ENCODE assay signal across 28 mouse cellular contexts in the genomic region with DNA sequence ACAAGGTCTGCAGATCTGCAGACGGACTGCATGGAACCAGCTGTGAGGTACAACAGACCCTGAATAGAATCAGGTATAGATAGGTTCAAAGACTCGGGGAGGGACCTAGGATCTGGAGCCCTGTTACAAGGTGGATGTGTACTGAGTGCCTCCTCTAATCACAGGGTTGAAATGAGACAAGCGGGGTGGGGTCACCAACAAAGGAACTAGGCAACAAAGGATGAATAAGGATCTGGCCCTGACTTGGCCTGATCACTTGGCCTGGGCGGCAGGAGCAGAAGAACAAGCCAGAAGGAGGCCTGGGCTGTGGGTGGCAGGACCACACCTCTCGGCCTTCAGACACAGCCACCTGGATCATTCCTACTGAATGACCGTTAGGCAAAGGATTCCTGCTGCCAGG.
DNase-seq lines count a peak whose midpoint lies in the region; ATAC-seq and TF ChIP-seq lines count a peak whose summit lies in the region.
"Had no signal": no experiment of that assay in that cellular context is flagged by ENCODE, and none has a peak within 500 bp of the region (broad histone marks: within the 10 kb centered on the region; RNA-seq: fewer than 3 reads in every experiment).

No protein-coding gene starts in this region.

- intact Hi-C loops in heart, postnatal 25 days (cut with DNase I) = no loop called here

- peaks cover 50% of the 10 kb centered on the region for H3K4me1 ChIP-seq in hindbrain, embryonic 10.5 days (replicated peaks)
- peaks cover 18% of the 10 kb centered on the region for H3K4me1 ChIP-seq in hindbrain, embryonic 13.5 days (replicated peaks)
- peaks cover 11% of the 10 kb centered on the region for H3K4me1 ChIP-seq in ES-Bruce4 (ENCODE audit: control insufficient read depth, insufficient read depth, low read length)
- H3K4me1 ChIP-seq in limb, embryonic 10.5 days = peaks cover 36% of the 10 kb centered on the region
- H3K4me1 ChIP-seq: forebrain, embryonic 15.5 days had no signal

- H3K27me3 ChIP-seq in hindbrain, embryonic 10.5 days (ENCODE audit: insufficient read depth, poor library complexity, severe bottlenecking) = peaks cover 10% of the 10 kb centered on the region
- H3K27me3 ChIP-seq in hindbrain, embryonic 13.5 days = no peaks in the 10 kb centered on the region
- no peaks in the 10 kb centered on the region for H3K27me3 ChIP-seq in ES-Bruce4 (ENCODE audit: control insufficient read depth, insufficient read depth, low read length, poor library complexity, severe bottlenecking)
- H3K27me3 ChIP-seq in limb, embryonic 10.5 days (ENCODE audit: low read depth, poor library complexity, severe bottlenecking) = no peaks in the 10 kb centered on the region
- H3K27me3 ChIP-seq: CH12.LX; forebrain, embryonic 15.5 days; heart, embryonic 12.5 days; heart, embryonic 15.5 days; hindbrain, embryonic 12.5 days; intestine, embryonic 15.5 days had no signal

- TF ChIP-seq POLR2A in ES-Bruce4 (IDR thresholded peaks at IDR 0.05; ENCODE audit: insufficient read depth, low read length) = no peak

- 0 out of 2 replicates have a peak, but pooled peaks have one; percentile 65 for TF ChIP-seq EP300 in ES-Bruce4 (IDR thresholded peaks at IDR 0.05; ENCODE audit: insufficient read depth, low read depth, low read length)

- H3K27ac ChIP-seq in hindbrain, embryonic 10.5 days = peak overlapping the region; percentile 70; the same call in 1 of the 2 replicates
- no peak overlapping the region for H3K27ac ChIP-seq in hindbrain, embryonic 13.5 days
- H3K27ac ChIP-seq in ES-Bruce4 (ENCODE audit: insufficient read depth, low read length) = no peak overlapping the region
- peak overlapping the region; percentile 47; the same call in 1 of the 2 replicates for H3K27ac ChIP-seq in limb, embryonic 10.5 days
- H3K27ac ChIP-seq: forebrain, embryonic 15.5 days; heart, embryonic 15.5 days; hindbrain, embryonic 12.5 days; intestine, embryonic 15.5 days had no signal

- no peak overlapping the region for H3K9ac ChIP-seq in hindbrain, embryonic 13.5 days
- H3K9ac ChIP-seq in ES-Bruce4 (ENCODE audit: low read depth, poor library complexity, severe bottlenecking) = no peak overlapping the region
- H3K9ac ChIP-seq: forebrain, embryonic 15.5 days; heart, embryonic 12.5 days; heart, embryonic 15.5 days; hindbrain, embryonic 12.5 days; intestine, embryonic 15.5 days had no signal

- peaks cover 63% of the 10 kb centered on the region for H3K36me3 ChIP-seq in hindbrain, embryonic 10.5 days
- peaks cover 15% of the 10 kb centered on the region for H3K36me3 ChIP-seq in hindbrain, embryonic 13.5 days
- no peaks in the 10 kb centered on the region for H3K36me3 ChIP-seq in ES-Bruce4 (ENCODE audit: control insufficient read depth, insufficient read depth, low read length, poor library complexity, severe bottlenecking)
- peaks cover 100% of the 10 kb centered on the region for H3K36me3 ChIP-seq in limb, embryonic 10.5 days
- H3K36me3 ChIP-seq: forebrain, embryonic 15.5 days had no signal

- ATAC-seq in hindbrain, embryonic 13.5 days (ENCODE audit: low FRiP score) = no peak
- ATAC-seq: forebrain, embryonic 15.5 days; hindbrain, embryonic 16.5 days; intestine, embryonic 15.5 days had no signal

- no peak for TF ChIP-seq CTCF in ES-Bruce4 (IDR thresholded peaks at IDR 0.05; ENCODE audit: low read depth, low read length)

- 78% methylated on average over 6 of the region's 6 CpGs for WGBS in hindbrain, embryonic 10.5 days
- 72% methylated on average over 6 of the region's 6 CpGs for WGBS in hindbrain, embryonic 13.5 days
- WGBS in limb, embryonic 10.5 days = 92% methylated on average over 6 of the region's 6 CpGs

- H3K4me2 ChIP-seq in hindbrain, embryonic 13.5 days = no peak overlapping the region
- H3K4me2 ChIP-seq: forebrain, embryonic 15.5 days; heart, embryonic 12.5 days; heart, embryonic 15.5 days; hindbrain, embryonic 12.5 days; intestine, embryonic 15.5 days had no signal

- H3K4me3 ChIP-seq in hindbrain, embryonic 10.5 days = no peak overlapping the region
- no peak overlapping the region for H3K4me3 ChIP-seq in hindbrain, embryonic 13.5 days
- H3K4me3 ChIP-seq in ES-Bruce4 (ENCODE audit: low read depth, low read length) = no peak overlapping the region
- H3K4me3 ChIP-seq in limb, embryonic 10.5 days = no peak overlapping the region
- H3K4me3 ChIP-seq: forebrain, embryonic 15.5 days; heart, embryonic 12.5 days; heart, embryonic 15.5 days; hindbrain, embryonic 12.5 days; intestine, embryonic 15.5 days had no signal

- DNase-seq in hindbrain, embryonic 10.5 days (ENCODE audit: low spot score) = no peak
- DNase-seq in R1 (ENCODE audit: low read depth, low spot score) = peak; percentile 61
- DNase-seq in limb, embryonic 10.5 days (ENCODE audit: low spot score) = no peak
- DNase-seq in embryo, embryonic 10 days (ENCODE audit: low spot score) = no peak
- DNase-seq in heart, adult 18-20 months = no peak
- DNase-seq in heart, postnatal 25 days (ENCODE audit: low spot score) = no peak
- DNase-seq: adrenal gland, postnatal 10 days; adrenal gland, postnatal 36 days; B cell, adult 2 months; cerebellum, adult 2 months; cerebellum, adult 9-11 months; cerebellum, postnatal 25 days; embryo, embryonic 11 days; gastrocnemius, postnatal 10 days; gastrocnemius, postnatal 36 days; heart, postnatal 10 days; heart, postnatal 4 days; kidney, adult 11 months; kidney, adult 8-10 months had no signal

- H3K9me3 ChIP-seq in hindbrain, embryonic 10.5 days = no peaks in the 10 kb centered on the region
- no peaks in the 10 kb centered on the region for H3K9me3 ChIP-seq in hindbrain, embryonic 13.5 days
- H3K9me3 ChIP-seq in ES-Bruce4 (replicated peaks; ENCODE audit: control insufficient read depth, insufficient read depth, low read length, poor library complexity, severe bottlenecking) = no peaks in the 10 kb centered on the region
- no peaks in the 10 kb centered on the region for H3K9me3 ChIP-seq in limb, embryonic 10.5 days (replicated peaks)
- H3K9me3 ChIP-seq: forebrain, embryonic 15.5 days; heart, embryonic 12.5 days; heart, embryonic 15.5 days; hindbrain, embryonic 12.5 days; intestine, embryonic 15.5 days had no signal

Comparison
In these comparisons a context has a peak if more than half of its experiments do, and no peak if none do; other contexts are left out.
1. H3K27ac ChIP-seq: peak in hindbrain, embryonic 10.5 days (single experiment) and limb, embryonic 10.5 days (single experiment); none in hindbrain, embryonic 13.5 days (single experiment) and ES-Bruce4 (single experiment).